In the genomic region with DNA sequence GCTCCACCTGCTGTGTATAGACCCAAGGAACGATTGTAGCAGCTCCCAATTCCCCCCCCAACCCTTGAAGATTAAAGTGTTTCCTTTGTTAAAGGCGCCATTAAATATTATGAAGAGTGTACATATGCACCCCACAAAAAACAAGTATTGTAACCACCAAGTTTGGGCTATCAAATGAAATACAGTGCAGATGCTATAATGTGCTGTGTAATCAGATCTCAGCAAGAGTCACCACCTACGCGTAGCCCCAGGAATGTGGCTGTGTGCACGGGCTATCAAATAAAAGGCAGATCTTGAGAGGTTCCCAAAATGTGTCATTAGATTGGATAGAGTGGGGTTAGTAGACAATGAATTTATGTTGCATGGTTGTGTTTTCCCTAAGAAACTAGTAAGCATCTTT, we compare ENCODE assay signal across 1 mouse cellular context.
TF ChIP-seq lines count a peak whose summit lies in the region.

No protein-coding gene starts in this region.

TF ChIP-seq in MEL, 35 proteins besides CTCF, POLR2A, EP300 and RAD21 (continued from another document):
- no peak for TF ChIP-seq TAL1 (IDR thresholded peaks at IDR 0.05; ENCODE audit: low read length)
- no peak for TF ChIP-seq CHD1 (IDR thresholded peaks at IDR 0.05; ENCODE audit: low read depth, low read length)
- no peak for TF ChIP-seq GABPA (IDR thresholded peaks at IDR 0.05; ENCODE audit: low read depth, low read length)
- TF ChIP-seq USF2 (IDR thresholded peaks at IDR 0.05; ENCODE audit: borderline replicate concordance in 1 of 2, insufficient read depth in 1 of 2, low read depth in 1 of 2, low read length in 2 of 2) = no peak
- TF ChIP-seq ZNF384 (IDR thresholded peaks at IDR 0.05; ENCODE audit: low read depth, low read length) = no peak
- no peak for TF ChIP-seq KAT2A (conservative IDR thresholded peaks at IDR 0.05; ENCODE audit: low read depth, low read length)
- TF ChIP-seq UBTF (IDR thresholded peaks at IDR 0.05; ENCODE audit: borderline replicate concordance, insufficient read depth, low read depth, low read length) = no peak
- TF ChIP-seq MEF2A (IDR thresholded peaks at IDR 0.05; ENCODE audit: extremely low read depth, insufficient replicate concordance, low read depth, low read length, poor library complexity, severe bottlenecking) = no peak
- no peak for TF ChIP-seq POLR2AphosphoS2 (IDR thresholded peaks at IDR 0.05; ENCODE audit: low read length)
- TF ChIP-seq SMC3 (IDR thresholded peaks at IDR 0.05; ENCODE audit: low read depth, low read length) = 0 out of 2 replicates have a peak, but pooled peaks have one; percentile 7
- no peak for TF ChIP-seq E2F4 (IDR thresholded peaks at IDR 0.05; ENCODE audit: borderline replicate concordance, low read depth, low read length)
- no peak for TF ChIP-seq JUND (IDR thresholded peaks at IDR 0.05; ENCODE audit: low read depth, low read length)
- TF ChIP-seq TBP (IDR thresholded peaks at IDR 0.05; ENCODE audit: low read depth, low read length) = no peak
- peak; percentile 65 for TF ChIP-seq GATA1 (IDR thresholded peaks at IDR 0.05; ENCODE audit: low read depth, low read length)
- TF ChIP-seq SIN3A (IDR thresholded peaks at IDR 0.05; ENCODE audit: low read length) = peak; percentile 65
- no peak for TF ChIP-seq MYC (IDR thresholded peaks at IDR 0.05; ENCODE audit: low read depth, low read length)
- TF ChIP-seq ETS1 (IDR thresholded peaks at IDR 0.05; ENCODE audit: low read depth, low read length) = peak; percentile 39; the same call in 1 of the 2 replicates
- TF ChIP-seq ZMIZ1 (IDR thresholded peaks at IDR 0.05; ENCODE audit: low read depth, low read length) = no peak
- peak; percentile 58; the same call in 1 of the 2 replicates for TF ChIP-seq MAFK (IDR thresholded peaks at IDR 0.05; ENCODE audit: borderline replicate concordance, low read depth, low read length)
- peak; percentile 44; the same call in 1 of the 2 replicates for TF ChIP-seq TCF12 (IDR thresholded peaks at IDR 0.05; ENCODE audit: low read depth, low read length)
- TF ChIP-seq MXI1 (IDR thresholded peaks at IDR 0.05; ENCODE audit: low read depth, low read length) = peak; percentile 41; the same call in 1 of the 2 replicates
TF ChIP-seq in MEL: peak in this region for 12.
